Mouse (Mus musculus) lung, embryonic 15.5 days (tissue): ENCODE measurements at regions not wholly inside any gene's neighbourhood (a gene's known extent, or its start where the extent isn't known, plus 50 kb on each side); places are given as distances from the start of the nearest gene placed in this dataset.

Experiments
- ATAC-seq: fragments of 200-750 bp; cut with Nextera tagmentation; 2 replicates; pipeline ENCODE4 v1.8.0; 2017; ENCODE audit warnings: moderate number of reproducible peaks, borderline replicate concordance; ENCODE audit not compliant: low FRiP score, low TSS enrichment; ENCODE audit errors: extremely low read depth
- H3K27ac ChIP-seq: fragments of 300-500 bp; sonication (generic); 2 replicates; pipeline ENCODE4 v1.5.1; 2015; ENCODE audit warnings: moderate library complexity, mild to moderate bottlenecking, inconsistent platforms
- H3K27me3 ChIP-seq: fragments of 300-500 bp; sonication (generic); 2 replicates; pipeline ENCODE4 v1.6.1; 2015; ENCODE audit warnings: inconsistent platforms
- H3K36me3 ChIP-seq: fragments of 300-500 bp; sonication (generic); 2 replicates; pipeline ENCODE4 v1.6.1; 2015; ENCODE audit warnings: inconsistent platforms
- H3K4me1 ChIP-seq: fragments of 300-500 bp; sonication (generic); 2 replicates; pipeline ENCODE4 v1.6.1; 2015; ENCODE audit warnings: inconsistent platforms
- H3K4me2 ChIP-seq: fragments of 300-500 bp; sonication (generic); 2 replicates; pipeline ENCODE4 v1.6.1; 2015; ENCODE audit warnings: inconsistent platforms, mild to moderate bottlenecking, moderate library complexity
- H3K4me3 ChIP-seq: fragments of 300-500 bp; sonication (generic); 2 replicates; pipeline ENCODE4 v1.5.1; 2015; ENCODE audit warnings: mild to moderate bottlenecking, inconsistent platforms
- H3K9ac ChIP-seq: fragments of 300-500 bp; sonication (generic); 2 replicates; pipeline ENCODE4 v1.6.1; 2015; ENCODE audit warnings: inconsistent platforms
- H3K9me3 ChIP-seq: fragments of 300-500 bp; sonication (generic); 2 replicates; pipeline ENCODE4 v1.6.1; 2016; ENCODE audit warnings: inconsistent platforms
- WGBS: fragments of 180-500 bp; shearing (Covaris S2); methylation state at CpG from one replicate; pipeline ENCODE4 v1.1.7; 2015; 5-methylcytosine and 5-hydroxymethylcytosine counted together

GRCm38 (mm10) chr7:129902256-129902655, 310.6 kb downstream of the Wdr11 start:
- H3K36me3 ChIP-seq = no peaks in the 10 kb centered on the region
- no peak overlapping the region for H3K27ac ChIP-seq
- ATAC-seq = no peak
- no peak overlapping the region for H3K4me3 ChIP-seq
- no peak overlapping the region for H3K9ac ChIP-seq
- H3K4me2 ChIP-seq = no peak overlapping the region
- 69% methylated on average over 4 of the region's 4 CpGs for WGBS
- no peaks in the 10 kb centered on the region for H3K4me1 ChIP-seq
- H3K9me3 ChIP-seq = no peaks in the 10 kb centered on the region
- H3K27me3 ChIP-seq = no peaks in the 10 kb centered on the region

GRCm38 (mm10) chr7:129903126-129903525, 311.5 kb downstream of the Wdr11 start:
- Histone ChIP-seq H3K4me1 (no peaks in the 10 kb centered on the region), H3K36me3 (no peaks in the 10 kb centered on the region), H3K9ac (no peak overlapping the region), H3K9me3 (no peaks in the 10 kb centered on the region), H3K4me2 (no peak overlapping the region), H3K4me3 (no peak overlapping the region), H3K27me3 (no peaks in the 10 kb centered on the region), H3K27ac (no peak overlapping the region)
- WGBS = 76% methylated on average over 5 of the region's 5 CpGs
- ATAC-seq = no peak

- no peak for ATAC-seq
- no peak overlapping the region for H3K9ac ChIP-seq
- no peak overlapping the region for H3K4me2 ChIP-seq
- no peaks in the 10 kb centered on the region for H3K9me3 ChIP-seq
- H3K27ac ChIP-seq = no peak overlapping the region
- WGBS = 81% methylated on average over 1 of the region's 1 CpGs
- no peaks in the 10 kb centered on the region for H3K4me1 ChIP-seq
- no peaks in the 10 kb centered on the region for H3K36me3 ChIP-seq
- H3K4me3 ChIP-seq = no peak overlapping the region
- no peaks in the 10 kb centered on the region for H3K27me3 ChIP-seq
Measured at GRCm38 (mm10) chr7:129906131-129906530, 314.5 kb downstream of the Wdr11 start.

- H3K4me2 ChIP-seq = no peak overlapping the region
- ATAC-seq = no peak
Measured at GRCm38 (mm10) chr7:129908826-129909225, 317.2 kb downstream of the Wdr11 start.

GRCm38 (mm10) chr7:129909730-129910129, 318.1 kb downstream of the Wdr11 start:
- Histone ChIP-seq H3K27me3 (no peaks in the 10 kb centered on the region), H3K9me3 (no peaks in the 10 kb centered on the region), H3K9ac (no peak overlapping the region), H3K36me3 (no peaks in the 10 kb centered on the region), H3K4me1 (no peaks in the 10 kb centered on the region), H3K4me3 (no peak overlapping the region), H3K4me2 (no peak overlapping the region), H3K27ac (no peak overlapping the region)
- ATAC-seq = no peak
- 60% methylated on average over 1 of the region's 1 CpGs for WGBS

More at GRCm38 (mm10) chr7:129908826-129909225, 317.2 kb downstream of the Wdr11 start:
- no peak overlapping the region for H3K27ac ChIP-seq
- H3K9ac ChIP-seq = no peak overlapping the region
- no peak overlapping the region for H3K4me3 ChIP-seq
- no peaks in the 10 kb centered on the region for H3K4me1 ChIP-seq
- no peaks in the 10 kb centered on the region for H3K9me3 ChIP-seq
- no peaks in the 10 kb centered on the region for H3K27me3 ChIP-seq
- 87% methylated on average over 5 of the region's 5 CpGs for WGBS
- H3K36me3 ChIP-seq = no peaks in the 10 kb centered on the region

GRCm38 (mm10) chr7:129910826-129911225, 319.2 kb downstream of the Wdr11 start:
- ATAC-seq = no peak
- Histone ChIP-seq H3K36me3 (no peaks in the 10 kb centered on the region), H3K27ac (no peak overlapping the region), H3K4me2 (no peak overlapping the region), H3K9ac (no peak overlapping the region), H3K27me3 (no peaks in the 10 kb centered on the region), H3K9me3 (no peaks in the 10 kb centered on the region), H3K4me3 (no peak overlapping the region), H3K4me1 (no peaks in the 10 kb centered on the region)
- WGBS = 52% methylated on average over 3 of the region's 3 CpGs

GRCm38 (mm10) chr7:129914871-129915270, 323.2 kb downstream of the Wdr11 start:
- Histone ChIP-seq H3K4me1 (no peaks in the 10 kb centered on the region), H3K9ac (no peak overlapping the region), H3K27ac (no peak overlapping the region), H3K4me2 (no peak overlapping the region), H3K36me3 (no peaks in the 10 kb centered on the region), H3K27me3 (no peaks in the 10 kb centered on the region), H3K9me3 (no peaks in the 10 kb centered on the region), H3K4me3 (no peak overlapping the region)
- WGBS = 90% methylated on average over 6 of the region's 6 CpGs
- ATAC-seq = no peak

- 86% methylated on average over 18 of the region's 18 CpGs for WGBS
- H3K4me3 ChIP-seq = no peak overlapping the region
- no peak overlapping the region for H3K4me2 ChIP-seq
- no peaks in the 10 kb centered on the region for H3K27me3 ChIP-seq
- H3K4me1 ChIP-seq = no peaks in the 10 kb centered on the region
- H3K9me3 ChIP-seq = no peaks in the 10 kb centered on the region
- no peak for ATAC-seq
- H3K9ac ChIP-seq = no peak overlapping the region
- H3K27ac ChIP-seq = no peak overlapping the region
- no peaks in the 10 kb centered on the region for H3K36me3 ChIP-seq
Measured at GRCm38 (mm10) chr7:129918240-129919200, 326.9 kb downstream of the Wdr11 start.

GRCm38 (mm10) chr7:129922291-129922690, 330.6 kb downstream of the Wdr11 start:
- Histone ChIP-seq H3K9ac (no peak overlapping the region), H3K27ac (no peak overlapping the region), H3K4me3 (no peak overlapping the region), H3K4me2 (no peak overlapping the region), H3K4me1 (no peaks in the 10 kb centered on the region), H3K27me3 (no peaks in the 10 kb centered on the region), H3K9me3 (no peaks in the 10 kb centered on the region), H3K36me3 (no peaks in the 10 kb centered on the region)
- no peak for ATAC-seq
- WGBS = 63% methylated on average over 7 of the region's 7 CpGs

GRCm38 (mm10) chr7:129936731-129937130, 345.1 kb downstream of the Wdr11 start:
- no peaks in the 10 kb centered on the region for H3K36me3 ChIP-seq
- H3K27ac ChIP-seq = no peak overlapping the region
- H3K4me2 ChIP-seq = no peak overlapping the region
- no peak for ATAC-seq
- no peaks in the 10 kb centered on the region for H3K4me1 ChIP-seq
- 72% methylated on average over 6 of the region's 6 CpGs for WGBS
- H3K9ac ChIP-seq = no peak overlapping the region
- no peaks in the 10 kb centered on the region for H3K27me3 ChIP-seq
- H3K9me3 ChIP-seq = no peaks in the 10 kb centered on the region
- no peak overlapping the region for H3K4me3 ChIP-seq

GRCm38 (mm10) chr7:129937715-129938114, 346.1 kb downstream of the Wdr11 start:
- no peaks in the 10 kb centered on the region for H3K36me3 ChIP-seq
- H3K27me3 ChIP-seq = no peaks in the 10 kb centered on the region
- no peak overlapping the region for H3K27ac ChIP-seq
- WGBS = 81% methylated on average over 6 of the region's 6 CpGs
- no peaks in the 10 kb centered on the region for H3K4me1 ChIP-seq
- ATAC-seq = no peak
- no peaks in the 10 kb centered on the region for H3K9me3 ChIP-seq
- no peak overlapping the region for H3K4me2 ChIP-seq
- H3K9ac ChIP-seq = no peak overlapping the region
- H3K4me3 ChIP-seq = no peak overlapping the region

GRCm38 (mm10) chr7:129938141-129938540, 346.5 kb downstream of the Wdr11 start:
- no peak for ATAC-seq
- Histone ChIP-seq H3K27ac (no peak overlapping the region), H3K4me2 (no peak overlapping the region), H3K27me3 (no peaks in the 10 kb centered on the region), H3K9me3 (no peaks in the 10 kb centered on the region), H3K4me3 (no peak overlapping the region), H3K9ac (no peak overlapping the region), H3K4me1 (no peaks in the 10 kb centered on the region), H3K36me3 (no peaks in the 10 kb centered on the region)
- WGBS = 76% methylated on average over 10 of the region's 10 CpGs
